Mouse (Mus musculus) adrenal gland, postnatal 36 days (tissue): ENCODE measurements around the gene Ctc1. TPM values are rescaled to one million over a fixed set of nuclear protein-coding genes. Genes with fewer than 3 reads are reported as not detected.
A peak's percentile ranks its signal among the peaks of the same experiment; 100 is the strongest.
"Not testable (repeated sequence)": the region's sequence is repeated elsewhere in the genome, so short reads cannot be mapped to it uniquely, and the experiment has no call there.

Source experiments
- DNase-seq, 2 experiments: peaks; one replicate each; pipeline ENCODE4 v3.0.0; 2021; ENCODE audit warnings: mixed read lengths in 1 of 2
- long read RNA-seq, 2 experiments: library from polyadenylated mRNA; stranded (forward); transcript quantifications; one replicate each; pipeline ENCODE4 v2.0.0; 2021; ENCODE audit warnings: borderline sequencing depth in 2 of 2
- total RNA-seq, 2 experiments: library from RNA; stranded (reverse); gene quantifications; 2 replicates each; pipeline ENCODE4 v1.2.3; 2021

Gene Ctc1
- 10 to 100 TPM; 19.5 to 28.9 TPM for total RNA-seq
- long read RNA-seq, experiment 1, full-length matches to known transcripts = 2 of 9 reads
- long read RNA-seq, experiment 1, partial matches to known transcripts = 5 of 9 reads
- long read RNA-seq, experiment 1, other reads (novel, unspliced or antisense) = 2 of 9 reads
- long read RNA-seq, experiment 2, partial matches to known transcripts = 2 of 6 reads
- long read RNA-seq, experiment 2, other reads (novel, unspliced or antisense) = 3 of 6 reads

- peak; percentile 93 for DNase-seq
These were observed at the start of gene Ctc1 for GRCm38 (mm10) chr11:69015644-69016441. Ctc1 (plus strand) TSS chr11:69015911.

- no peak for DNase-seq
These were observed 49.2 kb upstream of the Ctc1 start for GRCm38 (mm10) chr11:68966554-68966953.

DNA sequence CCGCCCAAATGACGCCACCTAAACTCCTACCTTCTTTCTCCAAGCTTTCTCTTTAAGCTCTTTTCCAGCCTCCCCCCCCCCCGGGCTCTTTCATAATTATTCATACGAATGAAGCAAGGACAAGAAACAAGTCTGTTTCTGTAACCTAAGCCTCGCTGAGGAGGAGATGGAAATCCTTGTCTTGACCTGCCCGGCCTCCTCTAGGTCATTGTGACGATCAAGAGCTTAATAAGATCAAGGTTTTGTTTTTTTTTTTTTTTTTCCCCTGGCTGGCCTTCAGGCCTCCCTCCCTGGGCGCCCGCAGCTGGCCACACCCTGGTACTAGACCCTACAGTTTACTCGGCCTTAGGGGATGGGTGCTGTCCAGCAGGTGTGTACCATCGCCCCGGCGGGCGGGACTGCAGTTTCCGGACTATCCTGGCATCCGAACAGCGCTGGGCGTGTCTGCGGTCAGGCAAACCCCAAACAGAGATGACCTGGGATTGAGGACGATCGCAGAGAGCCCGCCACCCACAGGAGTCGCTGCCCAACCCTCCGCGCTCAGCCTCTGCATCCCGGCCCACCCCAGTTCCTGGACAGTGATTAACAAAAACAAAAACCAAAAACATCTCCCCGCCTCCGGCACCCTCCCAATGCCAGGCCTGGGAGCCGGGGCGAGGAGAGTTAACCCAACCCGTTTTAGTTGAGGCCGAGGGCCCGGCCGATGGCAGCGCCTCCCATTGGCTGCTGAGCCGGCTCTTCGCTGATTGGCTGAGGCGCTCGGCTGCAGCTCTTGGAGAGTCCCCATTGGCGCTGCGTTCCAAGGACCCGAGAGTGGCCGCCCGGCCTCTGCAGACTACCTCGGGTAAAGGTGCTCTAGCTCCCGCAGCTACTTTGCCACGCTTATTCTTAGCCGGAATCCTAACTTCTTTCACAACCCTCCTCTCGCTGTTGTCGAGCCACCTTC lies 48.1 kb upstream of the Ctc1 start, which contains the start of gene Slc25a35:
TSS of gene Slc25a35 (plus strand) at position 795 of the 946 bp plus-strand sequence.
- peak; percentile 96 to 97 for DNase-seq

DNA sequence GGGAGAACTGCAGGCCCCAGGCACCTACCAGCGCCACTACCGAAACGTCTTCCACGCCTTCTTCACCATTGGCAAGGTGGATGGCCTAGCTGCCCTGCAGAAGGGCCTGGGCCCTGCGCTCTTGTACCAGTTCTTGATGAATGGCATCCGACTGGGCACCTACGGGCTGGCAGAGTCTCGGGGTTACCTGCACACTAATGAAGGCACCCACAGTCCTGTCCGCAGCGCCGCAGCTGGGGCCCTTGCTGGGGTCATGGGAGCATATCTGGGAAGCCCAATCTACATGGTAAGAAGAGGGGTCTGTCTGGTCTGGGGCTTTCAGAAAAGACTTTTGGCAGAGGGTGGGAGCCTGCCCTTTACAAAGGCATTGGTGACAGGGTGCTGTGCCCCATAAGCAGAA lies 47.0 kb upstream of the Ctc1 start:
- DNase-seq = no peak

DNA sequence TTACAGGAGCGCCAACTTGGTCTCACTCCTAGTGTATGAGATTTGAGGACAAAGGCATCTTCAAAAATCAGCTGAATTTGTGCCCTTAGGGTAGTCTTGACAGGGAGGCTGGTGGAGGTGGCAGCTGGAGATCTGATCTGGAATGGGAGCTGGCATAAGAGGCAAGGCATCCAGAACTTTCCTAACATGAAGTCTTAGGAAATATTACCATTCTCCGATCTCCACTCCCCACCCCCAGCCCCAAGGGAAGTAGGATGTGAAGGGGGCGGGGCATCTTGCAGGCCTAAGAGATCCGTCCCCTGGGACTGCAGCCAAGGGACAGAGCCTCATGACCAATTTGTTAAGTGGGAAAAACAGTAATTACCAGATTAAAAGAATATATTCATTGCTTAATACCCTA lies 45.5 kb upstream of the Ctc1 start:
- peak; percentile 32 to 77 for DNase-seq

DNA sequence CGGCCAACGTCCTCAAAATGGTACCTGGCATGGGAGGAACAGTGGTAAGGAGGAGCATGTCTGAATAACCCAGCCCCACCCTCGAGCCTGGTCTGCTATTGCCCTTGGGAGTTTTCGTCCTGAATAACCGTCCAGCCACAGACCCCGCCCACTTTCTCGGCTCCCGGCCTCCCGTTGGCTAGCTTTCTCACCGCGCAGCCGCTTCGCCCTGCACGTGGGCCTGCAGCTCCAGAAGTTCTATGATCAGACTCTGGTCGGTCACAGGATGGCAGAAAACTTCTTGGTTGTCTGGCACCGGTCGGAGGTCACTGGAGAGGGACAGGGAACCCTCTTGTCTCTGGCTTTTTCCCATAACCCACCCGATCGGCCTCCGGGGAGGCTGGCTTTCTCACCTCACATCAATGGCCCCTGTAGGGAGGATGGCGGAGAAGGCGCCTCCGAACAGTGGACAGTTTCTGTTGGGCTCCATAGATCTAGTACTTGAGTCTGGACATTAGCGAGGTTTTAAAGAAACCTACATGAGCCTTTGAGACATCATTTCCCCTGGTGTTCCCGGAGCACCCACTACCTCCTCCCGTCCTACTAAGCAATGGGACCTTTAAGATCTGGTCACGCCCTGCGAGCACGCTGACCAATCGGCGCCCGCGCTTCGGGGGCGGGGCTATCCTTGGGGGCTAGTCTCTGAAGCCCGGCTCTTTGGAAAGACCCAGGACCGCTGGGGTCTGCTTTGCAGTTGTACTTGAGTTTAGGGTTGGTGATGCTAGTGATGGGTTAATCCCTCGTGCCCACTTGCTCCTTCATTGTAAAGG lies 42.3 kb upstream of the Ctc1 start:
- DNase-seq = peak; percentile 93 to 95

- no peak for DNase-seq
These were observed 41.7 kb upstream of the Ctc1 start for GRCm38 (mm10) chr11:68974059-68974450.

- no peak for DNase-seq
These were observed 40.6 kb upstream of the Ctc1 start, which contains the start of gene Rangrf for GRCm38 (mm10) chr11:68975085-68975484. Rangrf (minus strand) TSS chr11:68975185.

GRCm38 (mm10) chr11:68975601-68976000 lies 40.1 kb upstream of the Ctc1 start:
- no peak for DNase-seq

DNA sequence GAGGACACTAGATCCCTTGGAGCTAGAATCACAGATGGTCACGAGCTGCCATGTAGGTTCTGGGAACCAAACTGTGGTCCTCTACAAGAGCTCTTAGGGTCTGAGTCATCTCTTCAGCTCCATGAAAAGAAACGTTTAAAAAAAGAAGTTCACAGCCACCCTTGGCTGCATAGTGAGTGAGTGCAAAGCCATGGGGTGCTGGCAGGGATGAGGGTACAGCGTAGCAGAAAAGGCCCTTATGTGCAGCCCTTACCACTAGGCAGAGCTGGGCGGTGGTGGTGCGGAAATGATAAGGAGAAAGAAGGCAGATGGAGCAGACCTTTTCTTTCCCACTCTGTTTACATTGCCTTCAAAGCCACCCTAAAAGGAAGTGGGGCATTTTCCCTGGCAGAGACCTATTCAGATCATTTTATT lies 36.4 kb upstream of the Ctc1 start:
- no peak for DNase-seq

- DNase-seq = no peak
These were observed 34.8 kb upstream of the Ctc1 start for GRCm38 (mm10) chr11:68980919-68981318.

DNA sequence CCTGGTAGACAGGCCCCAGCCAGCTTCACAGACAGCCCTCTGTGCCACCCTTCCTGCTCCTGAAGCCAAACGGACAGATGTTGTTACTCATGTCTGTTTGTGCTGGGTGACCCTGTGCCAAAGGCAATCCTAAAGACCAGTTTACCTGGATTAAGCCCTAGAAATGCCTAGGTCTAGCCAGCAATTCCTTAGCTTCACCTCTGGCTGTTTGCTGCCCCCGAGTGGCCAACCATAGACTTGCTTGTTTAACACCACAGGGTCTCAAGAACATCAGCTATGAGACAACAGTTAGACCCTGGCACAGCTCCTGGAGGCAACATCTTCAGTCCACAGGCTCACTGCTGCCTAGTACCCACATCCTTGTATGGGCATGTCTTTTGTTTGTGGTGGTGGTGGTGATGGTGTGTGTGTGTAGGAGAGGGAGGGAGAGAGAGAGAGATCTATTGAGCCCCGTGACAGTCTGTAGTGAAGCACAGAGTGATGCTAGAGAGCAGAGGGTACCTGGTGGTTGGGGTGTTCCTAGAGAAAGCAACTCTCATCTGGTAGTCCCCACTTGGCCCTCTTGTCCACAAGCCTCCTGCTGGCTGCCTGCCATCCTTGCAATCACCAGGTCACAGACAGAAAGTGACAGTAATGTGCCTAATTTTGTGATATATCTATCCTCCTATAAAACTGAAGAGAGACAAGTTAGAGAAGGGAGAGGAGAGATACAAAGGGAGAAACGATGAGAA lies 32.9 kb upstream of the Ctc1 start:
- DNase-seq = peak; percentile 81 to 85

DNA sequence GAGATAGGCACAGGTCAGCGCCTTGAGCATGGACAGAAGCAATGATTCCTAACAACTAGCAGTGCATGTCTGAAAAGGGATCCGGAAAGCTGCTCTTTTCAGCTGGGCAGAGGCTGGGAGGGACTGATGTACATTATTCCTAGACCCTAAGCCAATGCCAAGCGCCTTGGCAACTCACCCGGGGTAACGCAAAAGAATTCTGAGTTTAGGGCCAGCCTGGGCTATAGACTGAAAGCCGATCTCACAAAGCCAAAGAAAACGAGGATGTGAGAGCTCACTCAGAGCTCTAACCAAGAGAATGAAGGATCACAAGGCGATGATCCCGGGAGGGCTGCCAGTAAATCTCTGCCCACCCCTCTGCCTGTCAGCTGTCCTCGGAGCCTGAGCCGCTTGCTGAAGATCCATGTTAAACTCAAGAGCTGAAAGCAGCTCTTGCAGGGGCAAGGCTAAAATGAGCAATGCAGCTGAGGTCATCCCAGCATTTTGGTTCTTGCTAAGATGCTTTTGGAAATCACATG lies 28.3 kb upstream of the Ctc1 start:
- DNase-seq = no peak

DNA sequence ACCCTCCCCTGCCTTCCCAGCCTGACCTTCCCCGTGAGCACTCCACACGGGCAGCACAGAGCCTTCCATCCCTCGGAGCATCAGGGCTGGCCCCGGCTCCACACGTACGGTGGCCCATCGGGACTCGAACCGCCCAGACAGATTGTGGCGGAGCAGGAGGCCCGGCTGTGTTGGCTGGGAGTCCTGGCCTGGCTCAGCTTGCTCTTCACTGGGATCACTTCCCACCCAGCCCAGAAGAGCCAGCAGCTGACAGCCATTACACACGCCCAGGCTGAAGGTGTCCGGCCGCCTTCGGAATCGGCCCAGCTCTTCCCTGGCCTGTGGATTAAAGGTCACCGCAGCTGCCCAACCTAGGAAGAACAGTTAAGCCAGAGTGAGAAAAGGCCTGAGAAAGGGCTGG lies 27.4 kb upstream of the Ctc1 start:
- peak in 1 of 2 experiments; percentile 32 for DNase-seq

DNA sequence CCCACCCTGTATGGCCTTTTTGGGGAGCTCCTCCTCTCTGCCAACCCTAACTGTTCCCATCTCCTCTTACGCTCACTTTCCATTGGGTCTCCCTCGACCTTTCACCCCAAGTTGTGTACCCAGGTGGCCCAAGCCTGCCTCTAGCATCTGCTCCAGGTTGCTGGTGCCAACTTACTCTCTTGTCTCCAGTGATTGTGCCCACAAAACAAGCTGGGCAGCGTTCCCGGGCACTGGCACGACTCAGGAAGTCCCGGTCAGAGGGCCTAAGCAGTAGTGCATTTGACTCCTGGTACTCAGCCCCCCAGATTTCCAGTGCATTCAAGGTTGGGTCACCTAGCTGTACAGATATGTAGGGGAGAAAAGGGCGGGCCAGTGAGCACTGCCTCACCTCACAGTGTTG lies 22.6 kb upstream of the Ctc1 start:
- peak in 1 of 2 experiments; percentile 41 for DNase-seq

DNA sequence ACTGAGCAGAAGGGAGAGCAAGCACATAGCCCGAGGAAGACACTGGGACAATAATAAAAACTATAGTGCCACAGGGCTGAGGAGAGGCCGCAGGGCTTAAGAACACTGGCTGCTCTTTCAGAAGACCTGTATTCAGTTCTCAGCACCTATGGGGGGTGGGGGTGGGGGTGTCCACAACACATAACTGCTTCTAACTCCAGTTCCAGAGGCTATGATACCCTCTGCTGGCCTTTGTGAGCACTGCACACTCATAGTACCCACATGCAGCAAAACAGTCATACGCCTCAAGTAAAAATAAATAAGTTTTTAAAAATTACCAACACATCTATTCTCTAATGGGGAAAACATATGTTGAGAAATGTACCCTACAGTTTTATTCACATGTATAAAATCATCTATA lies 21.3 kb upstream of the Ctc1 start:
- DNase-seq = no peak

DNA sequence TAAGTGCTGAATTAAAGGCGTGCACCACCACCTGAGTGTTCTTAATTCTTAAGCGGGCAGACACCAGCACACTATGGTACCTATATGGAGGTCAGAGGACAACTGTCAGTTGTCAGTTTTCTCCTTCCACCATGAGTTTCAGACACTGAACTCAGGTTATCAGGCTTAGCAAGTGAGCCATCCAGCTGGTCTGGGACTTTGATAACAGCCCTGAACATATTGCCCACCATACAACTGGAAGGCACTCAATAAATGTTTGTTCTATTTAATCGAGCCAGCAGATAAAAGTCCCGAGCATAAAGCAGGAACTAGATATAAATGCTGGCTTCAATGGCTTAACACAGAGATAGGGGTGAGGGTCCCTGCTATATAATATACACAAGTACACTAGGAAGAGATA lies 18.6 kb upstream of the Ctc1 start:
- no peak for DNase-seq

- DNase-seq = not testable (repeated sequence)
These were observed 12.9 kb upstream of the Ctc1 start for GRCm38 (mm10) chr11:69002782-69003181.

DNA sequence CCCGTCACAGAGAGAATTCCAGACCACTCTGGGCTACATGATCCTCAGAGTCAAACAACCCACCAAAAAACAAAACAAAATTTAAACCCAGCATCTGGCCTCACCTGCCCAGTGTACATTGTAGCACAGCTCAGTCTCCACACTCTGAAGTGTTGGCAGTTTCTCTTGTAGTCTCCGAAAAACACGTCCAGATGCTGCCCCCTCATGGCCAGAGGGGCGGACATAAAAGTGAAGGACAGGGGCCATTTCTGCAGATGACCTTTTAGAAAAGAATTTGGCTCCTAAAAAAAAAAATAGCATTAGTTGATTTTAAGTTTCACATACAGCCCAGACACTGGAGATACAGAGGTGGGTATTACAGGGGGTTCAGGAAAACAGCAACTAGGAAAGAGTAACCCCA lies 12.1 kb upstream of the Ctc1 start:
- DNase-seq = peak; percentile 68 to 76

- DNase-seq = no peak
These were observed 10.5 kb upstream of the Ctc1 start for GRCm38 (mm10) chr11:69005193-69005592.
